Mouse (Mus musculus) forebrain, postnatal 0 days (tissue): ENCODE measurements around the gene Dnajc11. TPM values are rescaled to one million over a fixed set of nuclear protein-coding genes. Genes with fewer than 3 reads are reported as not detected.

Experiments used
- ATAC-seq: fragments of 200-750 bp; cut with Nextera tagmentation; 2 replicates; pipeline ENCODE4 v1.8.0; 2017; ENCODE audit warnings: mild to moderate bottlenecking, moderate library complexity
- DNase-seq: peaks from one replicate; pipeline ENCODE4 v3.0.0-alpha.2; 2015
- H3K27ac ChIP-seq: fragments of 300-500 bp; sonication (generic); 2 replicates; pipeline ENCODE4 v1.5.1; 2014; ENCODE audit warnings: low read depth, mild to moderate bottlenecking, antibody characterized with exemption, low read length, moderate library complexity, mixed read lengths
- H3K27me3 ChIP-seq: fragments of 300-500 bp; sonication (generic); 2 replicates; pipeline ENCODE4 v1.6.1; 2014; ENCODE audit warnings: mild to moderate bottlenecking, low read length, mixed read lengths; ENCODE audit not compliant: insufficient read depth
- H3K36me3 ChIP-seq: fragments of 300-500 bp; sonication (generic); 2 replicates; pipeline ENCODE4 v1.6.1; 2014; ENCODE audit warnings: mild to moderate bottlenecking, moderate library complexity; ENCODE audit not compliant: insufficient read depth
- H3K4me1 ChIP-seq: fragments of 300-500 bp; sonication (generic); 2 replicates; pipeline ENCODE4 v1.6.1; 2014; ENCODE audit warnings: antibody characterized with exemption; ENCODE audit not compliant: insufficient read depth
- H3K4me2 ChIP-seq: fragments of 300-500 bp; sonication (generic); 2 replicates; pipeline ENCODE4 v1.6.1; 2014; ENCODE audit warnings: low read depth, mild to moderate bottlenecking, moderate library complexity
- H3K4me3 ChIP-seq: fragments of 300-500 bp; sonication (generic); 2 replicates; pipeline ENCODE4 v1.5.1; 2014; ENCODE audit warnings: low read depth, low read length, mixed read lengths
- H3K9ac ChIP-seq: fragments of 300-500 bp; sonication (generic); 2 replicates; pipeline ENCODE4 v1.6.1; 2014; ENCODE audit warnings: mild to moderate bottlenecking
- H3K9me3 ChIP-seq: fragments of 300-500 bp; sonication (generic); 2 replicates; pipeline ENCODE4 v1.6.1; 2016; ENCODE audit warnings: low read length
- CTCF ChIP-seq: sonication (generic); IDR thresholded peaks from 2 replicates; pipeline ENCODE4 v1.5.1; 2016; ENCODE audit warnings: antibody characterized with exemption, control low read depth, low read depth
- whole genome bisulfite sequencing: fragments of 180-500 bp; shearing (Covaris S2); extraction: QIAGEN DNeasy Blood & Tissue Kit; methylation state at CpG from one replicate; pipeline ENCODE4 v1.1.7; 2014; 5-methylcytosine and 5-hydroxymethylcytosine counted together
- polyA plus RNA-seq: library from polyadenylated mRNA; unstranded; fragments of >200 nt; fragmentation: Nextera tagmentation; extraction: Ambion mirVana; gene quantifications from 2 replicates; pipeline ENCODE4 v1.2.1, GENCODE M21; 2015
- total RNA-seq: library from RNA; depleted of rRNA; stranded (reverse); fragments of >200 nt; gene quantifications from 2 replicates; pipeline ENCODE4 v1.2.3, GENCODE M21; 2014

Gene Dnajc11
- total and polyA plus RNA-seq, 2 experiments from 2014 or later = 72.2 to 72.3 TPM

DNA sequence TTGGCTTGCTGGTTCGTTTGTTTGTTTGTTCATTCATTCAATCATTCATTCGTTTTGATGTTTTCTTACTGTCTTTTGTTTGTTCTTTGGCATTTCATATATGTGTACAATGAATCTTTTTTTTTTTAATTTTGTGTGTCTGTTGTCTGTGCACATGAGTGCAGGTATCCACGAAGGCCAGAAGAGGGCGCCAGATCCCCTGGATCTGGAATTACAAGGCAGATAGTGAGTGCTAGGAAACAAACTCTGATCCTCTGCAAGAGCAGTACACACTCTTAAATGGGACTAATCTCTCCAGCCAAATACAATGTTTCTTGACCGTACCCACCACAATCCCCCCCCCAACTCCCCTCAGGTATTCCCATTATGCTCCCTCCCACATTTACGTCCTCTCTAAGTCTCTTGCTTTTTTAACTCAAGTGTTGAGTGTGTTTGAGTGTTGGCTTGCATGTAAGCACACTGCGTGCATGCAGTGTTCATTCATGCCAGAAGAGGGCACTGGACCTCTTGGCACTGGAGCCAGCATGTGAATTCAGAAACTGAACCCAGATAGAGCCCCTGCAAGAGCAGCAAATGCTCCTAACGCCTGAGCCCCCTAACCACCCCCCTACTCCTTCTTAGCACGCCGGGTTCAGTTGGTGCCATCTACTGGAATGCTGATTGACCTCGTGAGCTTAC, 33.6 kb upstream of the Dnajc11 start:
- WGBS = 72% methylated on average over 11 of the region's 11 CpGs
- no peaks in the 10 kb centered on the region for H3K27me3 ChIP-seq

DNA sequence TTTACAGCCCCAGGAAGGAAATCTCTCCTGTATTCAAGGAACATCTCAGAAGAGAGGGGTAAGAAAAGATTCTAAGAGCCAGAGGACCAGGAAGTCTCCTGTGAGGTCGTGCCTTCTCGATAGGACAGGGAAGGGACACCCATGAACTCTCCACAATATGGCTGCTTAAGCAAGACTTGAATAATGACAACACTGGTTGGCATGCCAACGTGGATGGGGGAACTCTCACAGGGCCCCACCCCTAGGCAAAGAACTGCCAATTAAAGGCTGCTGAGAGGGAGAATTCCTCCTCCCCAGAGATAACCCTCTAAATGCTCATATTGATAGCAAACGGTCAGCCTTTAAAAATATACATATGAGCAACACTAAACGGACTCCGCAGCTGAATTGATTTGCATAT, 32.8 kb upstream of the Dnajc11 start:
- Histone ChIP-seq H3K9me3 (no peaks in the 10 kb centered on the region), H3K4me1 (no peaks in the 10 kb centered on the region), H3K9ac (no peak overlapping the region), H3K4me2 (no peak overlapping the region), H3K27me3 (no peaks in the 10 kb centered on the region), H3K36me3 (no peaks in the 10 kb centered on the region), H3K27ac (no peak overlapping the region), H3K4me3 (no peak overlapping the region)
- WGBS = 69% methylated on average over 6 of the region's 6 CpGs
- DNase-seq (no peak), ATAC-seq (no peak)
- TF ChIP-seq CTCF = no peak

More for the DNA sequence above, 33.6 kb upstream of the Dnajc11 start:
- H3K4me1 ChIP-seq = no peaks in the 10 kb centered on the region
- H3K4me2 ChIP-seq = no peak overlapping the region
- H3K27ac ChIP-seq = no peak overlapping the region
- no peak overlapping the region for H3K9ac ChIP-seq
- peak; percentile 43; the same call in 1 of the 2 replicates for TF ChIP-seq CTCF
- no peak overlapping the region for H3K4me3 ChIP-seq
- ATAC-seq (no peak), DNase-seq (no peak)
- no peaks in the 10 kb centered on the region for H3K9me3 ChIP-seq
- no peaks in the 10 kb centered on the region for H3K36me3 ChIP-seq

- Histone ChIP-seq H3K27me3 (no peaks in the 10 kb centered on the region), H3K36me3 (no peaks in the 10 kb centered on the region), H3K4me2 (no peak overlapping the region), H3K4me3 (no peak overlapping the region), H3K4me1 (no peaks in the 10 kb centered on the region), H3K9me3 (no peaks in the 10 kb centered on the region), H3K9ac (no peak overlapping the region), H3K27ac (no peak overlapping the region)
- 65% methylated on average over 11 of the region's 11 CpGs for WGBS
- no peak for ATAC-seq
- no peak for TF ChIP-seq CTCF
- no peak for DNase-seq
Measured at GRCm38 (mm10) chr4:151901422-151901821, 32.1 kb upstream of the Dnajc11 start.

- no peak overlapping the region for H3K9ac ChIP-seq
- H3K4me2 ChIP-seq = no peak overlapping the region
- H3K4me3 ChIP-seq = no peak overlapping the region
- DNase-seq (no peak), ATAC-seq (no peak)
- no peak for TF ChIP-seq CTCF
- H3K27ac ChIP-seq = no peak overlapping the region
- no peaks in the 10 kb centered on the region for H3K9me3 ChIP-seq
- no peaks in the 10 kb centered on the region for H3K4me1 ChIP-seq
- no peaks in the 10 kb centered on the region for H3K36me3 ChIP-seq
- no peaks in the 10 kb centered on the region for H3K27me3 ChIP-seq
- 86% methylated on average over 17 of the region's 17 CpGs for WGBS
Measured at GRCm38 (mm10) chr4:151902046-151902688, 31.3 kb upstream of the Dnajc11 start.

DNA sequence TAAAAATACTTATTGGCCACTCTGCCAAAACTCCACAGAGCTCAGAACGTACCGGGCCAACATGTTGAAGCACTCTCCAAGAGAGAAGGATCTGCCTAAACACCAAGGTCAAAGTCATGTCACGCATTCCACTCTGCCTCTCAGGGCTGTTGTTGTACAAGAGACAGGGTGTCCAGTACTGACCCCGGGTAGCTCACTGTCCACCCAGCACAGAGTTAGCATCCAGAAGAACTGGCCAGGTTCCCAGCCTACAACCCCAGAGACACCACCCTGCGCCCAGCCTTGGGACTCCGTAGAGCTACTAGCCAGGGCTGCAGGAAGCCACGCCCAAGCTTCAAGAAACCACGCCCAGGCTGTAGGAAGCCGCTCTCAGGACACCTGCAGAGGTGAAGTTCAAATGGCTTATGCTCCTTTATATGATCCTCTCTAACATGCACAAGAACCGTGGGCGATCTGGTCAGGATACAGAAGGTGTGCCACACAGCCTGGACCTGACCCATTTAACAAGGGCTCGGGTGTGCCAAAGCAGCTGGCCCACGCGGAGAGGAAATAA, 30.7 kb upstream of the Dnajc11 start:
- Histone ChIP-seq H3K27me3 (no peaks in the 10 kb centered on the region), H3K4me1 (no peaks in the 10 kb centered on the region), H3K9me3 (no peaks in the 10 kb centered on the region), H3K9ac (no peak overlapping the region), H3K4me3 (no peak overlapping the region), H3K27ac (no peak overlapping the region), H3K4me2 (no peak overlapping the region), H3K36me3 (no peaks in the 10 kb centered on the region)
- WGBS = 62% methylated on average over 14 of the region's 14 CpGs
- no peak for TF ChIP-seq CTCF
- DNase-seq (no peak), ATAC-seq (no peak)

- DNase-seq (no peak), ATAC-seq (no peak)
- no peaks in the 10 kb centered on the region for H3K36me3 ChIP-seq
- no peak overlapping the region for H3K9ac ChIP-seq
- TF ChIP-seq CTCF = no peak
- 53% methylated on average over 11 of the region's 11 CpGs for WGBS
- no peaks in the 10 kb centered on the region for H3K4me1 ChIP-seq
- H3K4me2 ChIP-seq = no peak overlapping the region
- H3K27ac ChIP-seq = no peak overlapping the region
- no peaks in the 10 kb centered on the region; the same call in 1 of the 2 replicates for H3K27me3 ChIP-seq
- H3K9me3 ChIP-seq = no peaks in the 10 kb centered on the region
- H3K4me3 ChIP-seq = no peak overlapping the region
Measured at GRCm38 (mm10) chr4:151904098-151904497, 29.4 kb upstream of the Dnajc11 start.

GRCm38 (mm10) chr4:151905621-151906020, 27.9 kb upstream of the Dnajc11 start:
- Histone ChIP-seq H3K27ac (no peak overlapping the region), H3K9ac (no peak overlapping the region), H3K4me1 (no peaks in the 10 kb centered on the region), H3K4me3 (no peak overlapping the region), H3K4me2 (no peak overlapping the region), H3K9me3 (no peaks in the 10 kb centered on the region), H3K27me3 (no peaks in the 10 kb centered on the region; the same call in 1 of the 2 replicates), H3K36me3 (no peaks in the 10 kb centered on the region)
- TF ChIP-seq CTCF = no peak
- no peak for DNase-seq
- ATAC-seq = no peak
- WGBS = 80% methylated on average over 4 of the region's 4 CpGs
